Mouse (Mus musculus) yolk sac, embryonic 10.5 days (tissue): ENCODE measurements around the gene Fam49a.
"Not testable (repeated sequence)": the region's sequence is repeated elsewhere in the genome, so short reads cannot be mapped to it uniquely, and the experiment has no call there.

ENCODE experiments used
- DNase-seq: peaks from one replicate; pipeline ENCODE4 v3.0.0-alpha.2; 2017; ENCODE audit warnings: low spot score

The Fam49a gene

DNA sequence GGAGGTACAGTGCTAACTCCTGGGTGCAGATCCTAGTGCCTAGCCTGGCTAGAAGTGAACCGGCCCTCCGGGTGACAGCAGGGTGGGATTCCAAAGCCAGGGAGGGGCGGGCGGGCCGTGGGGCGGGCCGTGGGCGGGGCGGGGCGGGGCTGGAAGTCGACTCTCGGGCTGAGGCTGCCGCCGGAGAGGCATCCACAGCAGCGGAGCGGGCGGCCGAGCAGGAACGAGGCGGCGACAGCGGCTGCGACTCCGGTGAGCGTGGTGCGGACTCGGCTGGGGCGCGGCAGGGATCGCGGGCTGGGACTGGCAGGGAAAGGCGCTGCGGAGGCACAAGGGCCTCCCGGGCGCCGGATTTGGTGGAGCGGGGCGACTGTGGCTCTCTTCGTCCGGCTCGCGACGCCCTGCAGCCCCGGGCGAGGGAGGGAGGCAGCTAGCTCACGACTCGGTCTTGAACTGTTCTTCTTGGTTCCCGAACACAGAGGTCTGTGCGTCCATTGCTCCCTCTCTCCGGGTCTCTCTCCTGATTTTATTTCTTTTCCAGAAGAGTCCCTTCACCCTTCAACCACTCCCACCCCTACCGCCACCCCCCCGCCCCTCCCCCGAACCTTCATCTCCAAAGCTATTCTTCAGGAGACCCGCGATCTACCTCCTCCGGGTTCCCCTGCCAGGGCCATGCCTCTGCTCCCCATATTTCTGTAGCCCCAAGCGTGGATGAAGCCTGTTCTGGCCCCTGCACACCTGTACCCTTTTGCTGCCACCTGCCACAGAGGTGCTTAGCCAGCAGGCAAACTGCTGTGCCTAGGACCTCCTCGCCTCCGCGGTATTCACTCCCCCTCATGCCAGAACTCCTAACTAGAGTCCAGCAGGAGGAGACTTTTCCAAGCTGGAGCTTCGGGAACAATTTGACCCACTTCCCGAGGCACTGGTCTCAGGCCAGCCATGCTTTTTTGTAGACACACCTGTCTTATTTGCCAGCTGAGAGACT is at the start of gene Fam49a:
TSS of gene Fam49a (plus strand) at position 153 of the 985 bp plus-strand sequence.
- peak; percentile 81 for DNase-seq

DNA sequence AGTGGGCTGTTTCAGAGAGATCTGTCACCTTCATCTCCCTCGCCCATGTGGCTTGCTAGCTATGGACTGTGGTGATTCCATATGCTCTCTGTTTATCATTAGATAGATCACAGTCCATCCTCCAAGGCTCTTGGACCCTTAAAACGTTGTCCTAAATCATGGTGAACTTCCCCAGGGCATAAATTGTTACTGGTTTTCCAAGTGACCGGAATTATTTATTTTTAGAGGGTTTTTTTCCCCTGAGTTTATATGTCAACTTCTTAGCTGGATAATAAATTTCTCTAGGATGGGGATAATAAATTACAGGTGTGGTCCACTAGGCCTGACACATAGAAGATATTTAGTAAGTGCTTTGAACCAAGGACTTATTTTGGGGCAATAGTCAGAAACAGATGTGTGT is 48.4 kb upstream of the Fam49a start:
- DNase-seq = no peak

DNA sequence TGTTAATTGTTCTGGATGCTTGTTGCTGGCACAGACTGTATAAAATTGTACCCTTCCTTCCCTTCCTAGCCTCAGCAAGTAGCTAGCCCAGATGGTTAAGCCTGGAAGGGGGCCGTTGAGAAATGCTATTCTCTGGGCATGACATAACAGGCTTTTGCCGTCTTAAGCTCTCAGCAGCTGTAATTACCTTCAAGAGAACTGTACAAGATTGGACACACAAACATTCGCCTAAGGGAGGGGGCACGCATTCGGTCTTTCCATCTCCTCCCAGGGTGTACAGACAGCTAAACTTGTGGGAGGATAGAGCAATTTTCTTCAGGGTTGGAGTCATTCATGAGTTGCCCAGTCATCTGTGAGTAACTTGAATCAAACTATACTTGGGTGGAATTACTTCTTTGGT is 43.0 kb upstream of the Fam49a start:
- DNase-seq = no peak

GRCm38 (mm10) chr12:12220755-12221496 is 41.0 kb upstream of the Fam49a start:
- no peak for DNase-seq

DNA sequence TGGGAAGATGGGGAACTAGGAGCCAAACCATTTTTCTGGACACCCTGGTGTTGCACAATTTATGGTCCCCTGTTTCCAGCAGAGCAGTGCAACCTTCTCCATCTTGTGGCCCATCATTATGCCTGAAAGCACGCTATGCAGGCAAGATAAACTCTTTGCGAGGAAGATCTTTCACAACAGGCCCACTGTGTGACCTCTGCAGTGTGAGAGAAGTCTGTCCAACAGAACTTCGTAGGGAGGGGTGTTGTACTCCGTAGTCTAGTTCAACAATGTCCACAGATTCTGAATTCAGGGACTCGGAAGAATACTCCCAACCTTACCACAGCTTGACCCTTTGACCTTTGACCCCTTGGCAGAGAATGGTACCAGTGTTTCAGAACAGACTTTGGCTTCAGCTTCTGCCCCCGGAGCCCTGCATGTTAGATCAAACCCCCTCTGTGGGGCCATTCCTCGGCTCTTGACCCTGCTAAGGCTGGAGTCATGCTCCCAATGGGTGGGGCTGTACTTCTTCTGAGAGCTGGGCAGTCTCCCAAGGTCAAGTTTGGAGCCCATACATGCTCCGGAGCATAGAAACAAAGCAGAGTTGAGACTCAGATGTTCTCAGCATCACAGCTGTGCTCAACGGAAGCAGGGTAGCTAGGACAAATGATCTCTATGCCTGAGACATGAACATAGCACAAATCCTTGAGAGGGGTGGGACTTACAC is 39.2 kb upstream of the Fam49a start:
- DNase-seq = no peak

DNA sequence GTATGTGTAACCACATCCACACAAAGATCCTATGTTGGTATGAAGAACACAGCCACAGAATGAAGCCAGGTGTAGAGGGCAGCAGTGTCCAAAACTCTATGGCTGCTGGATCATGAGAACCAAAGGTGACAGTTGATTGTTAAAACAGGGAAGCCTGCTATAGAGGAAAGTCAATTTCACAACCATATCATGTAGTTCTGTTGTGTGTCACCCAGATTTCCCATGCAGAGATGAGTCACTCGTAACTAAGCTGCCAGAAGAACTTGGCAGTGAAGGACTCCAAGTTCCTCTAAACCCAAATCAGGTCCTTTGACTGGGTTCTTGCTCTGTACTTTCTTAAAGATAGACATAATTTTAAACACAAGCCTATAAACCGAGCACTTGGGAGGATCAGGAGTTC is 38.6 kb upstream of the Fam49a start:
- DNase-seq = no peak

DNA sequence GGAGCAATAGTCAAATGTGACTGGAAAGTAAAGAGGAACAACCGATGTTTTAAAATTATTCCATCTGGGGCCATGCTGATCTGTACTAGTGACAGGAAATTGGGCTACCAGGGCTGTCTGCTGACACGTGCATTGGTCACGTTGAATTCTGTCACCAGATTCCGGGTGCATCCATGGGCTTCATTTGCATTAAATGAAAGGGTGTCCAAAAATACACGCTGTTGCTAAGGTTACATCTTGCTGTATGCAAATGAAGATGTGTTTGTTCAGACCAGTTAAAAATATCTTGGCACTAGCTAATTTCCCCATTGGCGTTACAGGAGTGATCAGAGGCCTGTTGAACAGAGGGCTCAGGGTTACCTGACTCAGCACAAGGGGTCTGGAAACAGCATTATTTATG is 36.2 kb upstream of the Fam49a start:
- no peak for DNase-seq

DNA sequence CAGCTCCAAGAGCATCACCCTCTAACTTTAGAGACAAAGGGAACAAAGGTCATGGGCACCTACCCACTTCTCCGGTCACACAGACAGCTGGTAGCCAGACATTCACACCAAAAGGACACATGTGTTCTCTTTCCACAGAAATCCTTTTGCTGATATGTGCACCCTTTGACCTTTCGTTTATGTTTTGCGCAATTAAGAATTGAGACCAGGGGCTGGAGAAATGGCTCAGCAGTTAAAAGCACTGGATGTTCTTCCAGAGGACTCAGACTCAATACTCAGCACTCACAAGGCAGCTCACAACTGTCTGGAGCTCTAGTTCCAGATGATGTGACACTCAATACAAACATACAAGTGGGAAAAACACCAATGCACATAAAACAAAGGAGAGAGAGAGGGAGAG is 34.3 kb upstream of the Fam49a start:
- DNase-seq = no peak

DNA sequence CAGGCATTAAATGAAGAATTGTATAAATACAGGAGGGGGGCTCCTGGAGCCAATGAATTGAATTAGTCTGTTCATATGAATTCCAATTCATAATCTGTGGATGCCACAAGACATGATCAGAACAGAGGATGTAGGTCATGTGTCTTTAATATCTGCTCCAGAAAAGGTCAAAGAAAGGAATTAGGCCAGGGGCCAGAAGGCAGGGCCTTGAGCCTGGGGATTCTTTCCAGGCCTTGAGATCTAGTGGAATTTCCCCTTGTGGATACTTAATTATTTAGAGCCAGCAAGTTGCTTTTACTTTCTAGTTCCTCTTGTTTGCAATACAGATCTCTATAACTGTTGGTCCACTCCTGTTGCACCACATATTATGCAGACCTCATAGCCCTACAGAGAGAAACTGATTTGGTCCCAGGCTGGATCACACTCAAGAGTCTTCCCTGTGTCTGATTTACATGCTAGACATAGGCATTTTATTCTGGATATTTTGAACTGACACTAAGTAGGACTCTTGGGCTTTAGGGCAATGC is 31.8 kb upstream of the Fam49a start:
- no peak for DNase-seq

- no peak for DNase-seq
Observed at GRCm38 (mm10) chr12:12232097-12232496, 29.8 kb upstream of the Fam49a start.

GRCm38 (mm10) chr12:12236978-12237377 is 25.0 kb upstream of the Fam49a start:
- no peak for DNase-seq

DNA sequence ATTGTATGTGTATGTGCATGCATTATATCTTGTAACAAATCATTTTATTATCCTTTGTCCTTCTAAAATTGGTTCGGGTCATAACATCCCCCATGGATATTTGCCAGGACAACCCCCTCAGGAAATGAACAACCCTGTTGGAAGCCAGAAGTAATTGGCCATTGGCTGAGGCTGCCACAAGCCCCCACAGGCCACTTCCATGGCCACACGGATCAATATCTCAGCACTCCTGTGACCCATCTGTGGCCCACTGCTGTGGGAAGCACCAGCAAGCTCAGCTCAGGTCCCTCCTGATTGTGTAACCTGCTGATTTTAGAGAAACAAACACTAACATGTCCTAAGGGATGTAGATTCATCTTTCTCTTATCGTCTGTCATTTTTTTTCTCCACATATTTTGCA is 22.4 kb upstream of the Fam49a start:
- DNase-seq = no peak

DNA sequence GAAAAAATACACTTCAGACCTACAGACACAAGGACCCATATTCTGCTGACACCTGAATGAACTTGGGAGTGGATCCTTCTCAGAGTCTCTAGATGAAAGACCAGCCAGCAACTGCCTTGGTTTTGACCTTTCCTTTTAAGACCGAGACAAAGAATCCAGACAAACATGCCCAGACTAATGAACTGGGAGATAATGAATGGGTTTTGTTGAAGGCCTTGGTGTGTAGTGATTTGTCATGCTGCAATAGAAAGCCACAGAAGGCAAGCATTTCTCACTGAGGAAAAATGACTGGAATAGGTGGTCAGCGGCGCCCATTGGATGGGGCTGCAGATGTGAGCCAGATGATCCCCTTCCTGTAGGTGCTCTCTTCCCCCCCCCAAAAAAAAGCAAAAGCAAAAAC is 18.8 kb upstream of the Fam49a start:
- DNase-seq = no peak

DNA sequence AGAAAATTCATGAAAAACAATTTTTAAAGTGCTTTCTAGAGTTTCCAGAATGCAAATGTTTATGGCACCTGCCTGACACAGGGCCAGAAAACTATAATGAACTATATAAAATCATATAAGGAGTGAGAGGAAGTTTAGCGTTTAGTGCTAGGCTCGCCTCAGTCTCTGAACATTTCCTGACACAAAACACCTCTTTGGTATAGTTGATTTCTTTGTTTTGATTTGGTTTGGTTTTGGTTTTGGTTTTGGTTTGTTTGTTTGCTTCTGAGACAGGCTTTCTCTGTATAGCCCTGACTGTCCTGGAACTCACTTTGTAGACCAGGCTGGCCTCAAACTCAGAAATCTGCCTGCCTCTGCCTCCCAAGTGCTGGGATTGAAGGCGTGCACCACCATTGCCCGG is 14.9 kb upstream of the Fam49a start:
- not testable (repeated sequence) for DNase-seq

- DNase-seq = no peak
Observed at GRCm38 (mm10) chr12:12249521-12249920, 12.4 kb upstream of the Fam49a start.

DNA sequence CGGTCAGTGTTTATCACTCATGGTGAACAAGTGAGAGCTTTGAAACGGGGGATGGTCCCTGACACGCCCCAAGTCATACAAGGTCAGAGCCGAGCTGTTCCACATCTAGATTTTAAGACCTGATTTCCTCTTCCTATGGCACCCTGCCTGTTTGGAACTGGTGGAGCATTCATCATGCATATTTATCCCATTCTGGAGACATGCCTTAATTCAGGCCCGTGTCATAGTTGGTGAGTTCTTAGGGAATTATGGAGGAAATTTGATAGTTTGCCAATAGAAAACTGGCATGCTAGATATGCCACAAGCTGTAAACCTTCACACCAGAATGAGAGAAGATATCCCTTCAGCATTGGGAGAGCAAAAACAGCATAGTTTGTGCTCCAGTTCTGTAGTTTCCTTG is 8.4 kb upstream of the Fam49a start:
- no peak for DNase-seq

DNA sequence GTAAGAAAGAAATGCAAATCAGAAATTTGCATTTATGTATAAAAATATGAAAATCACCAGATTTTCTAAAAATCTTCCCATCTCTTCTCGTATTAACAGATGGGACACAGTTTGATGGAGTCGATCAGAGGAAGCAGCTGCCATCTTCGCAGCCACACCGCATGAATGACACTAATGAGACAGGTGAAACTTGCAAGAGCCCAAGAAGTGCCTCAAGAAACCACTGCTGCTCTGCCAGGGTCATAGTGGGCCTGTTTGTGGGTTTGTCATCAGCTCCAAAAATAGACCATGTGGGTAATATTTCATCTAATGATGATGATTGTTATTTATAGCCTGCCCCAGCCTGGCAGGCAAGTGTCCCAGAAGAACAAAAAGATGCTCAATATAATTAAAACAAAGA is 7.8 kb upstream of the Fam49a start:
- no peak for DNase-seq

- DNase-seq = no peak
Observed at GRCm38 (mm10) chr12:12260979-12261960, 669 bp upstream of the Fam49a start.

GRCm38 (mm10) chr12:12263371-12263791 is 1.4 kb downstream of the Fam49a start:
- no peak for DNase-seq

GRCm38 (mm10) chr12:12264151-12264550 is 2.2 kb downstream of the Fam49a start:
- DNase-seq = no peak

DNA sequence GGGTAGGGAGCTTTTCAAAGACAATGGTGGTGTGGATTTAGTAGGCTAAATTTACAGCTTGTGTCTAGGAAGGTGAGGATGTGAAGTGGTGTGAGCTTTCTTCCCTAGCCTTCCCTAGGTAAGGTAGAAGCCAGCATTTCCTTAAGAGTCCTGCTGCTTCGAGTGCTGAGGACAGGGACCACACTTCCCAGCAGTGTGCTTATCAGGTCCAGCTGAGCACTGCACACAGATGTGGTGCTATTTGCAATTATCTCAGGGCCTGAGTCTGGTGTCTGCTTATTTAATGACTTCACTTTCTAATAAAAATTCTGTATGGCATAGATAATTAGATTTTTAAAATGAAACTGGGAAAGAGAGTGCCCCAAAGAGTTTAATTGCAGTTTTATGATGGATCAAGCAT is 4.6 kb downstream of the Fam49a start:
- no peak for DNase-seq
